Mouse (Mus musculus): ENCODE measurements around the gene Snd1. TPM values are rescaled to one million over a fixed set of nuclear protein-coding genes. Genes with fewer than 3 reads are reported as not detected.

The Snd1 gene
- polyA plus RNA-seq, 1 experiment from 2014 or later, result 56.6 TPM

DNA sequence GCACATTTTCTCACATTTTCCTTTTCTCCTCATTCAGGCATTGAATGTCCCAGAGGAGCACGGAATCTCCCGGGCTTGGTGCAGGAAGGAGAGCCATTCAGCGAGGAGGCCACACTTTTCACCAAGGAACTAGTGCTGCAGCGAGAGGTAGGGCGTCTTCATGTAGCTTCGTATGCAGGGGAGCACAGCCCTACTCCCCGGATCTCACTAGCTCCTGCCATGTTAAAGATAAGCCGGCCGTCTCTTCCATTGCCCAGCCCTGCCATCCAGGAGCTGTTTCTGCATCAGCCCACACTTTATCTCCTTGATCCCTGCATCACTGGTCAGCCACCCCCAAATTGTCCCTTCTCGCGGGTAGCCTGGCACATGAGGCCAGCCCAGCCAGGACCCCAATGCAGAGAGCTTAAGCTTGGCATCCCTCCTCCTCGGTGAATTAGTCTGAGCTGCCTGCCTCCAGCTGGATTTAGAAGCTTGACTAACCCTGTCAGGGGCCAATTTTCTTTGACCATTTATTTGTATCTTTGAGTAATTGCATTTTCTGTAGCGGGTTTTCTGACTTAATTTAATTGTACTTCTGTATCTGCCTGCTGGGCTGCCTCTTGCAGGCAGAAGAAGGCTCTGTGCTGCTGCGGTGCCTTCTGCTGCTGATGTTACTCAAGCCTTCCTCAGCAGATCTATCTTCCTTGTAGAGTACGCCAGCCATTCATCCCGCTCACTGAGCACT is 321.0 kb downstream of the Snd1 start:
- Histone ChIP-seq H3K4me3 (ENCODE audit: low read depth, low read length) (no peak overlapping the region), H3K27me3 (replicated peaks; ENCODE audit: insufficient read depth, low read length) (no peaks in the 10 kb centered on the region), H3K27ac (ENCODE audit: low read length) (no peak overlapping the region), H3K9me3 (ENCODE audit: low read length) (no peaks in the 10 kb centered on the region), H3K4me2 (replicated peaks; ENCODE audit: low read depth, low read length) (no peak overlapping the region), H3K9ac (replicated peaks; ENCODE audit: low read depth) (no peak overlapping the region), H3K4me1 (ENCODE audit: insufficient read depth, low read depth, low read length) (no peaks in the 10 kb centered on the region), H3K36me3 (ENCODE audit: insufficient read depth, low read length) (peaks cover 5% of the 10 kb centered on the region; the same call in 1 of the 2 replicates)
- DNase-seq (ENCODE audit: low spot score), result no peak
- no peak for ATAC-seq
- 91% methylated on average over 16 of the region's 16 CpGs for WGBS
- TF ChIP-seq CTCF (IDR thresholded peaks at IDR 0.05) (no peak), EP300 (IDR thresholded peaks at IDR 0.05) (no peak)

DNA sequence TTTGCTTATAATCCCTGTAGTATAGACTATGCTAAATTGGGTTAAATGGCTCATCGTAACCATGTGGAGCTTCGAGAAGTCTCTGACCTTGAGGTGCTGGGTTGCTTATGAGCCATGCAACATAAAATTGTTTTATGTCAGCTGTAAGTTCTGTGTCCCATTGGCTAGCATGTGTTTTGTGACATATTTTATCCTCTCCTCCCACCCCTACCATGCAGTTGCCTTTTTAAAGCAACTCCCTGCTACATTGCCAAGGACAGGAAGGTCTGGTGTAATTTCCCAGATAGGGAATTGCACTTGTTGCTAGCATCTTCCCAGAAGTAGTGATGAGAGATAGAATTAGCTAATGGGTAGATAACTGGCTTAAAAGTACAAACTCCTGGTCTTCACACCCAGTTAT is 324.9 kb downstream of the Snd1 start:
- DNase-seq (ENCODE audit: low spot score) (no peak), ATAC-seq (no peak)
- Histone ChIP-seq H3K4me1 (ENCODE audit: insufficient read depth, low read depth, low read length) (no peaks in the 10 kb centered on the region), H3K36me3 (ENCODE audit: insufficient read depth, low read length) (peaks cover 5% of the 10 kb centered on the region; the same call in 1 of the 2 replicates), H3K4me2 (replicated peaks; ENCODE audit: low read depth, low read length) (no peak overlapping the region), H3K9me3 (ENCODE audit: low read length) (no peaks in the 10 kb centered on the region), H3K27ac (ENCODE audit: low read length) (no peak overlapping the region), H3K27me3 (replicated peaks; ENCODE audit: insufficient read depth, low read length) (no peaks in the 10 kb centered on the region), H3K9ac (replicated peaks; ENCODE audit: low read depth) (no peak overlapping the region), H3K4me3 (ENCODE audit: low read depth, low read length) (no peak overlapping the region)
- no peak for TF ChIP-seq EP300 (IDR thresholded peaks at IDR 0.05)
- no peak for TF ChIP-seq CTCF (IDR thresholded peaks at IDR 0.05)
- 85% methylated on average over 2 of the region's 2 CpGs for WGBS

- no peak overlapping the region for H3K9ac ChIP-seq (replicated peaks; ENCODE audit: low read depth)
- peaks cover 5% of the 10 kb centered on the region; the same call in 1 of the 2 replicates for H3K36me3 ChIP-seq (ENCODE audit: insufficient read depth, low read length)
- H3K4me3 ChIP-seq (ENCODE audit: low read depth, low read length), result no peak overlapping the region
- 89% methylated on average over 3 of the region's 3 CpGs for WGBS
- no peak overlapping the region for H3K4me2 ChIP-seq (replicated peaks; ENCODE audit: low read depth, low read length)
- H3K4me1 ChIP-seq (ENCODE audit: insufficient read depth, low read depth, low read length), result no peaks in the 10 kb centered on the region
- TF ChIP-seq CTCF (IDR thresholded peaks at IDR 0.05) (no peak), EP300 (IDR thresholded peaks at IDR 0.05) (no peak)
- H3K27me3 ChIP-seq (replicated peaks; ENCODE audit: insufficient read depth, low read length), result no peaks in the 10 kb centered on the region
- H3K9me3 ChIP-seq (ENCODE audit: low read length), result no peaks in the 10 kb centered on the region
- H3K27ac ChIP-seq (ENCODE audit: low read length), result no peak overlapping the region
- ATAC-seq (no peak), DNase-seq (ENCODE audit: low spot score) (no peak)
Observed at GRCm38 (mm10) chr6:28800976-28801375, 326.0 kb downstream of the Snd1 start.

GRCm38 (mm10) chr6:28803678-28804279 is 328.8 kb downstream of the Snd1 start:
- DNase-seq (ENCODE audit: low spot score), result no peak
- 93% methylated on average over 6 of the region's 6 CpGs for WGBS
- TF ChIP-seq CTCF (IDR thresholded peaks at IDR 0.05) (no peak), EP300 (IDR thresholded peaks at IDR 0.05) (no peak)
- Histone ChIP-seq H3K4me3 (ENCODE audit: low read depth, low read length) (no peak overlapping the region), H3K36me3 (ENCODE audit: insufficient read depth, low read length) (no peaks in the 10 kb centered on the region), H3K4me1 (ENCODE audit: insufficient read depth, low read depth, low read length) (no peaks in the 10 kb centered on the region), H3K27me3 (replicated peaks; ENCODE audit: insufficient read depth, low read length) (no peaks in the 10 kb centered on the region), H3K9ac (replicated peaks; ENCODE audit: low read depth) (no peak overlapping the region), H3K27ac (ENCODE audit: low read length) (no peak overlapping the region), H3K4me2 (replicated peaks; ENCODE audit: low read depth, low read length) (no peak overlapping the region), H3K9me3 (ENCODE audit: low read length) (no peaks in the 10 kb centered on the region)
- ATAC-seq, result no peak

DNA sequence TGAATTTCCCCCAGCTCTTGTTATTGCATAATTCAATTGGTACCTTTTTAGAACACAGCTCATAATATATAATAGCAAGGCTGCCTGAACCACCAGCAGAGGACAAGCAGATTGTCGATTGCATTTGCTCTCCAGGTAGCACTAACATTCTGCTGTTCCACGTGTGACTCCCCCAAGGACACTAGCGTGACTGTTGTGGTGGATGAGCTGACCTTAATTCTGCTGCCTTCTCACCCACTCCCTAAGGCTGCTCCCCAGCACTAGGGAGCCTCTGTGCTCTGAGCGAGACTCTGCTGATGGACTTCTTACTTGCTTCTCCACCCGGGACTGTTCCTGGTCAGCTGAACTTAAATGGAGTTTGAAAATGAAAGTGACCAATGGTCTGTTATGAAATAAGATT is 329.8 kb downstream of the Snd1 start:
- DNase-seq (ENCODE audit: low spot score), result no peak
- H3K9me3 ChIP-seq (ENCODE audit: low read length), result no peaks in the 10 kb centered on the region
- H3K4me2 ChIP-seq (replicated peaks; ENCODE audit: low read depth, low read length), result no peak overlapping the region
- no peaks in the 10 kb centered on the region for H3K27me3 ChIP-seq (replicated peaks; ENCODE audit: insufficient read depth, low read length)
- H3K4me1 ChIP-seq (ENCODE audit: insufficient read depth, low read depth, low read length), result no peaks in the 10 kb centered on the region
- no peak overlapping the region for H3K9ac ChIP-seq (replicated peaks; ENCODE audit: low read depth)
- TF ChIP-seq EP300 (IDR thresholded peaks at IDR 0.05), result no peak
- no peak for TF ChIP-seq CTCF (IDR thresholded peaks at IDR 0.05)
- ATAC-seq, result no peak
- H3K4me3 ChIP-seq (ENCODE audit: low read depth, low read length), result no peak overlapping the region
- WGBS, result 84% methylated on average over 5 of the region's 5 CpGs
- no peaks in the 10 kb centered on the region for H3K36me3 ChIP-seq (ENCODE audit: insufficient read depth, low read length)
- no peak overlapping the region for H3K27ac ChIP-seq (ENCODE audit: low read length)

GRCm38 (mm10) chr6:28813057-28813456 is 338.1 kb downstream of the Snd1 start:
- Histone ChIP-seq H3K4me2 (replicated peaks; ENCODE audit: low read depth, low read length) (no peak overlapping the region), H3K27ac (ENCODE audit: low read length) (no peak overlapping the region), H3K4me3 (ENCODE audit: low read depth, low read length) (no peak overlapping the region), H3K4me1 (ENCODE audit: insufficient read depth, low read depth, low read length) (no peaks in the 10 kb centered on the region), H3K9me3 (ENCODE audit: low read length) (no peaks in the 10 kb centered on the region), H3K9ac (replicated peaks; ENCODE audit: low read depth) (no peak overlapping the region), H3K27me3 (replicated peaks; ENCODE audit: insufficient read depth, low read length) (no peaks in the 10 kb centered on the region), H3K36me3 (ENCODE audit: insufficient read depth, low read length) (no peaks in the 10 kb centered on the region)
- WGBS, result 90% methylated on average over 9 of the region's 9 CpGs
- TF ChIP-seq EP300 (IDR thresholded peaks at IDR 0.05), result no peak
- no peak for TF ChIP-seq CTCF (IDR thresholded peaks at IDR 0.05)
- ATAC-seq (no peak), DNase-seq (ENCODE audit: low spot score) (no peak)

Measured in lung, postnatal 0 days (tissue).